Mouse (Mus musculus) embryonic fibroblast, embryonic 13.5 days (primary cell): ENCODE data around the gene Mettl9.

ENCODE experiments used
- CTCF ChIP-seq: IDR thresholded peaks from 2 replicates; pipeline ENCODE4 v1.5.1; 2011; ENCODE audit warnings: mild to moderate bottlenecking, control low read depth, low read length, moderate library complexity, borderline replicate concordance; ENCODE audit not compliant: insufficient read depth
- POLR2A ChIP-seq: IDR thresholded peaks from 2 replicates; pipeline ENCODE4 v1.6.1; 2011; ENCODE audit warnings: low read depth, mild to moderate bottlenecking, control low read depth, low read length, moderate library complexity

DNA sequence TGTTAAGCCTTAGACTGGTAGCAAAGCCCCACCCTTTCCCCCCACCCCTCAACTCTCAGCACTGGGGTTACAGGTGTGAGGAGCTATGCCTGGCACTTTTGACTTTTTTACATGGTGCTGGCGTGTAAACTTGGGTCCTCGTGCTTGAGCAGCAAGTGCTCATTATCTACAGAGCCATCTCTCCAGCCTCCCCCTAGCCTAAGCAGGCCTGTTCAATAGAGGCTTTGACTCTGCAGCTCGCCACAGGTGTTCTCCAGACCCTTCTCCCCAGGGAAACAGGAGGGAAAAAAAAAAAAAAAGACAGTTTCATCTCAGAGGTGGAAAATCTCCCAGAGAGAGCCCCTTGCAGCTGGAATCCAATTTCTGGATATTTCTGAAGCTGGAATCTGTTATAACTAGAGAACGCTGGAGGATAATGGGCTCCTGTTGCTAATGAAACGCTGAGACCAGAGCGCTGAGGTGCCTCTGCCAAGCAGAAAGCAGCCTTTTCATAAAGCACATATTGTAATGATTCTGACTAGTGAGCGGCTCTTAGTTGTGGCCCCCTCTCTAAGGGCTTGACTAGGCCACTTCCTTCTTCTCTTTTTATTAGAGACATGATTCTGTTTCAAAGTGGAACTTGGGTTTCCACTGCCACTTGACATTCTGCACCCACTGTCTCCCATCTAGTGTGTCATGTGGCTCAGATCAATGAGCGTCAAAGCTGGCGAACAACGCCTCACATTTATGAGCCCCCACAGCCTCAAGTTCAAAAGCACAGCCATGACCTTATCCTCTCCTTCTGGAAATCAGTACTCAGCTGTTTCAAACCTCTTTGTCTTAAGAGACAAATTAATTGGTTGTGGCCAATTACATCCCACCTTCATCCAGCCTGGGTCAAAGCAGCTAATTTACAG lies 22.2 kb upstream of the Mettl9 start:
- TF ChIP-seq CTCF (no peak), POLR2A (no peak)
